Mouse (Mus musculus) stomach, postnatal 0 days (tissue): ENCODE data around the gene Gli2.

ENCODE experiments used
- CTCF ChIP-seq: IDR thresholded peaks from 2 replicates; pipeline ENCODE4 v1.5.1; 2016; ENCODE audit warnings: antibody characterized with exemption, low read depth, mild to moderate bottlenecking, moderate library complexity
- EP300 ChIP-seq: optimal IDR thresholded peaks from 2 replicates; pipeline ENCODE3; 2016; ENCODE audit warnings: antibody characterized with exemption

DNA sequence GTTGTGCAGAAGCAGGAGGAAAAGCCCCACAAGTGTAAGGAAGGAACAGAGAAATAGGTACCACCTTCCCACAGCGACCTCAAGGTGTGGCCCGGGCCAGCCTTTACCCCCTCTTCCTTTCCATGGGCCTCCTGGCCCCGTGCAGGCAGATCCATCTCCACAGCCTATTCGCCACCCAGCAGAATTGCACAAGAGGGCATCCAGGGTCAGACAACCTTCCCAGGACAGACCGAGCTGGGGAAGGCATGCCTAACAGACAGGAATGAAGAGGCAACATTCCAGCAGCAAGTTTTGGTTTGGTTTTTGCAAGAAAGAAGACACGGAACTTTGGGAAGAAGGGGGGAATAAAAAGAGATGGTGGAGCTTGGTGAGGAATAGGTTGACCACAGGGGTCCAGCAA lies 22.2 kb downstream of the Gli2 start:
- no peak for TF ChIP-seq CTCF
- TF ChIP-seq EP300 = no peak
